Comparison of ENCODE assay signal across 15 mouse cellular contexts in the genomic region with DNA sequence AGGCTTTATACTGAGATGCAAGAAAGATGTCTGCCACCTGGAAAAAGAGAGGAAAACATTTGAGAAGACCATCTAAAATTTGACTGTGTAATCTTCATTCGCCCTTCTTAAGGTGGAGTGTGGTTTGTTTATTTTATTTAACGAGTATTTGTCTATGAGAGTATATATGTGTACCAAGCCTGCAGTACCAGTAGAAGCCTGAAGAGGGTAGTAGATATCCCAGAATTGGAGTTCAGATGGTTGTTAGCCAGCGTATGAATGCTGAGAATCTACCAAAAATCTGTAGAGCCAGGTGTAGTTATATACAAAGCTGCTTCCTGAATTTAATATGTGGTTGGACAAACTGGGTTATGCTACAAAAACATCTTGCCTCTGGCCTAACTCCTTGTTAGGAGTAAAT. TPM values are rescaled to one million over a fixed set of nuclear protein-coding genes. Genes with fewer than 3 reads are reported as not detected.
DNase-seq lines count a peak whose midpoint lies in the region; ATAC-seq and TF ChIP-seq lines count a peak whose summit lies in the region.
"Had no signal": no experiment of that assay in that cellular context is flagged by ENCODE, and none has a peak within 500 bp of the region (broad histone marks: within the 10 kb centered on the region; RNA-seq: fewer than 3 reads in every experiment).

No protein-coding gene starts in this region.

- H3K4me3 ChIP-seq in gastrocnemius, adult 2 months: no peak overlapping the region
- H3K4me3 ChIP-seq in lung, embryonic 14.5 days (ENCODE audit: low read depth, low read length): no peak overlapping the region
- no peak overlapping the region for H3K4me3 ChIP-seq in stomach, postnatal 0 days (ENCODE audit: low read depth, low read length)
- no peak overlapping the region for H3K4me3 ChIP-seq in hindbrain, embryonic 12.5 days
- H3K4me3 ChIP-seq: heart, embryonic 10.5 days; liver, embryonic 15.5 days; megakaryocyte, embryonic 14.5 days; myocyte had no signal

- H3K9ac ChIP-seq in lung, embryonic 14.5 days: no peak overlapping the region
- H3K9ac ChIP-seq in stomach, postnatal 0 days (ENCODE audit: low read length): no peak overlapping the region
- H3K9ac ChIP-seq in hindbrain, embryonic 12.5 days: no peak overlapping the region
- H3K9ac ChIP-seq: liver, embryonic 15.5 days had no signal

- no peak for DNase-seq in gastrocnemius, adult 2 months
- DNase-seq in gastrocnemius, adult 8-10 months (ENCODE audit: low spot score in 2 of 2): no peak
- DNase-seq in lung, embryonic 14.5 days: peak; percentile 32
- DNase-seq in lung, postnatal 25 days (ENCODE audit: low spot score): no peak
- peak; percentile 66 for DNase-seq in R1 (ENCODE audit: low read depth, low spot score)
- DNase-seq in stomach, postnatal 0 days (ENCODE audit: low spot score): no peak
- DNase-seq in cerebellum, postnatal 36 days: no peak
- DNase-seq: kidney, adult 18-20 months; right cerebral cortex, postnatal 25 days; thymus, postnatal 14 days had no signal

- H3K9me3 ChIP-seq in lung, embryonic 14.5 days (ENCODE audit: low read depth, low read length): peaks cover 3% of the 10 kb centered on the region; the same call in 1 of the 2 replicates
- no peaks in the 10 kb centered on the region for H3K9me3 ChIP-seq in stomach, postnatal 0 days (ENCODE audit: control insufficient read depth, low read length)
- 0 out of 2 replicates have a peak, but pooled peaks cover 6% of the 10 kb centered on the region for H3K9me3 ChIP-seq in hindbrain, embryonic 12.5 days (replicated peaks)
- H3K9me3 ChIP-seq: heart, embryonic 10.5 days; liver, embryonic 15.5 days had no signal

- no peak for ATAC-seq in lung, embryonic 14.5 days (ENCODE audit: insufficient read depth)
- no peak for ATAC-seq in stomach, postnatal 0 days (ENCODE audit: low FRiP score, low TSS enrichment)
- no peak for ATAC-seq in hindbrain, embryonic 12.5 days (ENCODE audit: low FRiP score)

- no peaks in the 10 kb centered on the region for H3K4me1 ChIP-seq in lung, embryonic 14.5 days (ENCODE audit: insufficient read depth)
- H3K4me1 ChIP-seq in stomach, postnatal 0 days (replicated peaks; ENCODE audit: control insufficient read depth, insufficient read depth): no peaks in the 10 kb centered on the region
- no peaks in the 10 kb centered on the region for H3K4me1 ChIP-seq in hindbrain, embryonic 12.5 days
- H3K4me1 ChIP-seq: heart, embryonic 10.5 days; liver, embryonic 15.5 days; megakaryocyte, embryonic 14.5 days had no signal

- H3K36me3 ChIP-seq in lung, embryonic 14.5 days (ENCODE audit: insufficient read depth): peaks cover 37% of the 10 kb centered on the region
- peaks cover 21% of the 10 kb centered on the region for H3K36me3 ChIP-seq in stomach, postnatal 0 days (ENCODE audit: control insufficient read depth, insufficient read depth, low read length)
- H3K36me3 ChIP-seq in hindbrain, embryonic 12.5 days: peaks cover 40% of the 10 kb centered on the region

- H3K27me3 ChIP-seq in lung, embryonic 14.5 days (ENCODE audit: insufficient read depth, low read length): no peaks in the 10 kb centered on the region
- H3K27me3 ChIP-seq in stomach, postnatal 0 days (ENCODE audit: control insufficient read depth, insufficient read depth, low read length): no peaks in the 10 kb centered on the region
- H3K27me3 ChIP-seq in hindbrain, embryonic 12.5 days: no peaks in the 10 kb centered on the region
- H3K27me3 ChIP-seq: liver, embryonic 15.5 days; megakaryocyte, embryonic 14.5 days had no signal

- 92% methylated on average over 3 of the region's 3 CpGs for WGBS in lung, embryonic 14.5 days
- WGBS in stomach, postnatal 0 days: 94% methylated on average over 3 of the region's 3 CpGs
- 96% methylated on average over 3 of the region's 3 CpGs for WGBS in hindbrain, embryonic 12.5 days

- TF ChIP-seq CTCF in gastrocnemius, adult 2 months (IDR thresholded peaks at IDR 0.05): peak; percentile 38
- TF ChIP-seq CTCF in lung, embryonic 14.5 days (IDR thresholded peaks at IDR 0.05; ENCODE audit: low read depth): peak; percentile 48
- TF ChIP-seq CTCF in stomach, postnatal 0 days (IDR thresholded peaks at IDR 0.05; ENCODE audit: low read depth): peak; percentile 48; the same call in 1 of the 2 replicates

- H3K4me2 ChIP-seq in lung, embryonic 14.5 days: no peak overlapping the region
- no peak overlapping the region for H3K4me2 ChIP-seq in stomach, postnatal 0 days (replicated peaks; ENCODE audit: low read depth)
- H3K4me2 ChIP-seq in hindbrain, embryonic 12.5 days (replicated peaks): no peak overlapping the region
- H3K4me2 ChIP-seq: liver, embryonic 15.5 days had no signal

- no peak overlapping the region for H3K27ac ChIP-seq in gastrocnemius, adult 2 months
- H3K27ac ChIP-seq in lung, embryonic 14.5 days (ENCODE audit: low read depth): no peak overlapping the region
- H3K27ac ChIP-seq in stomach, postnatal 0 days (replicated peaks): no peak overlapping the region
- H3K27ac ChIP-seq in hindbrain, embryonic 12.5 days: no peak overlapping the region
- H3K27ac ChIP-seq: heart, embryonic 10.5 days; liver, embryonic 15.5 days had no signal

- TF ChIP-seq EP300 in stomach, postnatal 0 days (optimal IDR thresholded peaks at IDR 0.05): no peak

- intact Hi-C loops in gastrocnemius, adult 2 months (cut with DNase I): no loop called here

RNA-seq across cellular contexts. Expression of gene Plbd1, which starts 49.4 kb away (rescaled TPM):
- 10 to 100 TPM; 13.0 to 28.1 TPM for total RNA-seq in gastrocnemius, adult 2 months (2021)
- 10 to 100 TPM; 10.6 to 17.0 (median 12.5) TPM for total RNA-seq in gastrocnemius, adult 8-10 months (2022)
- 2.9 and 4.3 TPM in 2 replicates for polyA plus RNA-seq in lung, embryonic 14.5 days (2014; fragmentation: Nextera tagmentation; extraction: Ambion mirVana)
- 37.8 and 39.6 TPM in 2 replicates for polyA plus RNA-seq in stomach, postnatal 0 days (2015; fragmentation: Nextera tagmentation; extraction: Ambion mirVana)
- 2.3 and 2.6 TPM in 2 replicates for polyA plus RNA-seq in hindbrain, embryonic 12.5 days (2016; fragmentation: Nextera tagmentation; extraction: Ambion mirVana)

Comparison
In these comparisons a context has a peak if more than half of its experiments do, and no peak if none do; other contexts are left out.
1. DNase-seq: peak in lung, embryonic 14.5 days (single experiment) and R1 (single experiment); none in gastrocnemius, adult 2 months (single experiment), gastrocnemius, adult 8-10 months (0 of 2), lung, postnatal 25 days (single experiment), stomach, postnatal 0 days (single experiment) and cerebellum, postnatal 36 days (0 of 2).
2. Peak in every context shown above with its lines, with median percentiles within 50 percentile points of each other: CTCF ChIP-seq.